Mouse (Mus musculus): ENCODE results near the gene Fbxw11. TPM values are rescaled to one million over a fixed set of nuclear protein-coding genes. Genes with fewer than 3 reads are reported as not detected.

Gene Fbxw11
- polyA plus RNA-seq, 1 experiment from 2014 or later, result 61.1 TPM

- no peak for TF ChIP-seq CTCF (IDR thresholded peaks at IDR 0.05; ENCODE audit: low read depth)
- Histone ChIP-seq H3K9ac (ENCODE audit: low read depth, low read length) (no peak overlapping the region), H3K4me1 (replicated peaks; ENCODE audit: insufficient read depth, low read length) (no peaks in the 10 kb centered on the region), H3K4me2 (ENCODE audit: low read length) (no peak overlapping the region), H3K36me3 (ENCODE audit: insufficient read depth, low read length) (no peaks in the 10 kb centered on the region), H3K27ac (peak overlapping the region; percentile 65), H3K4me3 (replicated peaks; ENCODE audit: low read depth, low read length) (no peak overlapping the region), H3K27me3 (ENCODE audit: insufficient read depth, low read length) (no peaks in the 10 kb centered on the region), H3K9me3 (replicated peaks; ENCODE audit: low read length) (no peaks in the 10 kb centered on the region)
- DNase-seq (ENCODE audit: low spot score), result peak; percentile 60
- ATAC-seq (replicated peaks; ENCODE audit: low FRiP score, low read depth), result peak; percentile 83
- 45% methylated on average over 7 of the region's 7 CpGs for WGBS
These were observed 37.2 kb upstream of the Fbxw11 start for GRCm38 (mm10) chr11:32605131-32605860.

- ATAC-seq (replicated peaks; ENCODE audit: low FRiP score, low read depth), result no peak
- 86% methylated on average over 3 of the region's 3 CpGs for whole genome bisulfite sequencing
- no peak for TF ChIP-seq CTCF (IDR thresholded peaks at IDR 0.05; ENCODE audit: low read depth)
These were observed 36.6 kb upstream of the Fbxw11 start for GRCm38 (mm10) chr11:32605907-32606306.

GRCm38 (mm10) chr11:32607319-32607718 is 35.2 kb upstream of the Fbxw11 start:
- no peak overlapping the region for H3K4me3 ChIP-seq (replicated peaks; ENCODE audit: low read depth, low read length)
- no peak for ATAC-seq (replicated peaks; ENCODE audit: low FRiP score, low read depth)
- H3K4me2 ChIP-seq (ENCODE audit: low read length), result no peak overlapping the region
- no peaks in the 10 kb centered on the region for H3K4me1 ChIP-seq (replicated peaks; ENCODE audit: insufficient read depth, low read length)
- no peak overlapping the region for H3K9ac ChIP-seq (ENCODE audit: low read depth, low read length)
- no peaks in the 10 kb centered on the region for H3K27me3 ChIP-seq (ENCODE audit: insufficient read depth, low read length)
- no peaks in the 10 kb centered on the region for H3K9me3 ChIP-seq (replicated peaks; ENCODE audit: low read length)
- H3K27ac ChIP-seq, result no peak overlapping the region
- no peak for TF ChIP-seq CTCF (IDR thresholded peaks at IDR 0.05; ENCODE audit: low read depth)
- peak; percentile 41 for DNase-seq (ENCODE audit: low spot score)
- no peaks in the 10 kb centered on the region for H3K36me3 ChIP-seq (ENCODE audit: insufficient read depth, low read length)

More at GRCm38 (mm10) chr11:32605907-32606306, 36.6 kb upstream of the Fbxw11 start:
- DNase-seq (ENCODE audit: low spot score), result no peak
- Histone ChIP-seq H3K9ac (ENCODE audit: low read depth, low read length) (no peak overlapping the region), H3K4me3 (replicated peaks; ENCODE audit: low read depth, low read length) (no peak overlapping the region), H3K36me3 (ENCODE audit: insufficient read depth, low read length) (no peaks in the 10 kb centered on the region), H3K4me2 (ENCODE audit: low read length) (no peak overlapping the region), H3K27me3 (ENCODE audit: insufficient read depth, low read length) (no peaks in the 10 kb centered on the region), H3K4me1 (replicated peaks; ENCODE audit: insufficient read depth, low read length) (no peaks in the 10 kb centered on the region), H3K9me3 (replicated peaks; ENCODE audit: low read length) (no peaks in the 10 kb centered on the region), H3K27ac (peak overlapping the region; percentile 65; the same call in 1 of the 2 replicates)

- Histone ChIP-seq H3K9ac (ENCODE audit: low read depth, low read length) (no peak overlapping the region), H3K4me3 (replicated peaks; ENCODE audit: low read depth, low read length) (no peak overlapping the region), H3K27ac (no peak overlapping the region), H3K4me1 (replicated peaks; ENCODE audit: insufficient read depth, low read length) (no peaks in the 10 kb centered on the region), H3K36me3 (ENCODE audit: insufficient read depth, low read length) (no peaks in the 10 kb centered on the region), H3K4me2 (ENCODE audit: low read length) (no peak overlapping the region), H3K27me3 (ENCODE audit: insufficient read depth, low read length) (no peaks in the 10 kb centered on the region), H3K9me3 (replicated peaks; ENCODE audit: low read length) (no peaks in the 10 kb centered on the region)
- TF ChIP-seq CTCF (IDR thresholded peaks at IDR 0.05; ENCODE audit: low read depth), result no peak
- ATAC-seq (replicated peaks; ENCODE audit: low FRiP score, low read depth) (no peak), DNase-seq (ENCODE audit: low spot score) (no peak)
- WGBS, result 90% methylated on average over 6 of the region's 6 CpGs
These were observed 31.9 kb upstream of the Fbxw11 start for GRCm38 (mm10) chr11:32610616-32611015.

GRCm38 (mm10) chr11:32612304-32612703 is 30.2 kb upstream of the Fbxw11 start:
- 76% methylated on average over 6 of the region's 6 CpGs for WGBS
- ATAC-seq (replicated peaks; ENCODE audit: low FRiP score, low read depth) (no peak), DNase-seq (ENCODE audit: low spot score) (no peak)
- no peak overlapping the region for H3K9ac ChIP-seq (ENCODE audit: low read depth, low read length)
- peak; percentile 5; the same call in 1 of the 2 replicates for TF ChIP-seq CTCF (IDR thresholded peaks at IDR 0.05; ENCODE audit: low read depth)
- H3K36me3 ChIP-seq (ENCODE audit: insufficient read depth, low read length), result no peaks in the 10 kb centered on the region
- H3K9me3 ChIP-seq (replicated peaks; ENCODE audit: low read length), result no peaks in the 10 kb centered on the region
- no peaks in the 10 kb centered on the region for H3K27me3 ChIP-seq (ENCODE audit: insufficient read depth, low read length)
- no peaks in the 10 kb centered on the region for H3K4me1 ChIP-seq (replicated peaks; ENCODE audit: insufficient read depth, low read length)
- H3K4me2 ChIP-seq (ENCODE audit: low read length), result no peak overlapping the region
- no peak overlapping the region for H3K4me3 ChIP-seq (replicated peaks; ENCODE audit: low read depth, low read length)
- no peak overlapping the region for H3K27ac ChIP-seq

GRCm38 (mm10) chr11:32614463-32614862 is 28.1 kb upstream of the Fbxw11 start:
- no peak overlapping the region for H3K27ac ChIP-seq
- H3K4me3 ChIP-seq (replicated peaks; ENCODE audit: low read depth, low read length), result no peak overlapping the region
- H3K27me3 ChIP-seq (ENCODE audit: insufficient read depth, low read length), result no peaks in the 10 kb centered on the region
- H3K36me3 ChIP-seq (ENCODE audit: insufficient read depth, low read length), result no peaks in the 10 kb centered on the region
- no peak overlapping the region for H3K9ac ChIP-seq (ENCODE audit: low read depth, low read length)
- peaks cover 5% of the 10 kb centered on the region; the same call in 1 of the 2 replicates for H3K4me1 ChIP-seq (replicated peaks; ENCODE audit: insufficient read depth, low read length)
- no peak for TF ChIP-seq CTCF (IDR thresholded peaks at IDR 0.05; ENCODE audit: low read depth)
- WGBS, result 90% methylated on average over 29 of the region's 29 CpGs
- no peaks in the 10 kb centered on the region for H3K9me3 ChIP-seq (replicated peaks; ENCODE audit: low read length)
- DNase-seq (ENCODE audit: low spot score) (no peak), ATAC-seq (replicated peaks; ENCODE audit: low FRiP score, low read depth) (no peak)
- no peak overlapping the region for H3K4me2 ChIP-seq (ENCODE audit: low read length)

All from kidney, postnatal 0 days (tissue).